Mouse (Mus musculus) G1E (cell line): Measurements from ENCODE around the gene Rspry1. TPM values are rescaled to one million over a fixed set of nuclear protein-coding genes. Genes with fewer than 3 reads are reported as not detected.

ENCODE experiments used
- ATAC-seq: 2 replicates; pipeline ENCODE4 v1.8.0; 2016; ENCODE audit warnings: mild to moderate bottlenecking; ENCODE audit not compliant: insufficient number of reproducible peaks, poor library complexity, low FRiP score, severe bottlenecking; ENCODE audit errors: extremely low read depth
- DNase-seq: peaks from one replicate; pipeline ENCODE4 v3.0.0; 2012; ENCODE audit warnings: low spot score
- H3K27me3 ChIP-seq: 2 replicates; pipeline ENCODE4 v1.6.1; 2012; ENCODE audit warnings: mild to moderate bottlenecking, low read length, inconsistent platforms; ENCODE audit not compliant: insufficient read depth
- H3K36me3 ChIP-seq: replicated peaks from 2 replicates; pipeline ENCODE3; 2012; ENCODE audit warnings: mild to moderate bottlenecking, inconsistent platforms
- H3K4me1 ChIP-seq: 2 replicates; pipeline ENCODE4 v1.6.1; 2012; ENCODE audit warnings: low read depth, low read length, inconsistent platforms, mixed read lengths; ENCODE audit not compliant: insufficient read depth
- H3K4me3 ChIP-seq: 2 replicates; pipeline ENCODE4 v1.5.1; 2012; ENCODE audit warnings: low read depth, mild to moderate bottlenecking, inconsistent platforms, low read length, moderate library complexity, mixed read lengths
- H3K9me3 ChIP-seq: replicated peaks from 2 replicates; pipeline ENCODE4 v1.6.1; 2012; ENCODE audit warnings: inconsistent platforms
- CTCF ChIP-seq: IDR thresholded peaks from 2 replicates; pipeline ENCODE4 v1.5.1; 2012; ENCODE audit warnings: low read depth, low read length, inconsistent platforms, mixed read lengths
- GATA1 ChIP-seq: IDR thresholded peaks from 2 replicates; pipeline ENCODE4 v1.6.1; 2012; ENCODE audit warnings: borderline replicate concordance, low read length, inconsistent platforms, mixed read lengths
- GATA2 ChIP-seq: IDR thresholded peaks from 2 replicates; pipeline ENCODE4 v1.6.1; 2012; ENCODE audit warnings: low read depth, low read length, inconsistent platforms, borderline replicate concordance
- POLR2AphosphoS5 ChIP-seq: IDR thresholded peaks from 2 replicates; pipeline ENCODE4 v1.6.1; 2012; ENCODE audit warnings: low read depth, low read length, inconsistent platforms; ENCODE audit not compliant: insufficient replicate concordance
- TAL1 ChIP-seq: conservative IDR thresholded peaks from 2 replicates; pipeline ENCODE4 v1.6.1; 2012; ENCODE audit warnings: low read depth, low read length, inconsistent platforms, mixed read lengths
- polyA plus RNA-seq: library from polyadenylated mRNA; stranded (reverse); fragments of >175 nt; gene quantifications from 2 replicates; pipeline ENCODE4 v1.2.3, GENCODE M21; 2012
- total RNA-seq, 2 experiments: library from RNA; stranded (forward) in 1 of 2; stranded (reverse) in 1 of 2; fragments of 200-1000 nt in 1 of 2; fragments of >200 nt in 1 of 2; fragmentation: Nextera tagmentation in 1 of 2; gene quantifications; 2 replicates each; pipeline ENCODE4 v1.2.3; 2014 to 2017

Gene Rspry1
- total and polyA plus RNA-seq, 3 experiments = 14.9 to 144 (median 123) TPM

DNA sequence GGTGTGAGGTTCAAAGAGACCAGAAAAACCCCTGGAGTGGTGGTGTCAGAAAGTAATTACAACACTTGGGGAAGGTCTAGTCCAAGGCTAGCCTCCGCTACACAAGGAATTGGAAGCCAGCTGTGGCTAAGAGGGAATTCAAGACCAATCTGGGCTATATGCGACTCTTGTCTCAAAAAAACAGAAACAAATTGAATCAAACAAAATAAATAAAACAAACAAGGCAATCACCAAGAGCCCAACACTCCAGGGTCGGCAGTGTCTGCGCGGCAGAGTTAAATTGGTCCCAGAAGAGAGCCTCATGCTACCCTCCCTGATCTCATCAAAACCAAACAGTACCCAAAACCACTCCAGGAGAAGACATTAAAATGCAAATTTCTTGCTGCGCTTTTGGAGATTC lies 93.0 kb downstream of the Rspry1 start:
- ATAC-seq (no peak), DNase-seq (no peak)
- H3K36me3 ChIP-seq = no peaks in the 10 kb centered on the region
- no peak overlapping the region for H3K4me3 ChIP-seq
- H3K27me3 ChIP-seq = peaks cover 63% of the 10 kb centered on the region
- TF ChIP-seq POLR2AphosphoS5 (no peak), CTCF (no peak), GATA1 (no peak), TAL1 (no peak), GATA2 (no peak)
- H3K4me1 ChIP-seq = peaks cover 9% of the 10 kb centered on the region
- H3K9me3 ChIP-seq = 0 out of 2 replicates have a peak, but pooled peaks cover 2% of the 10 kb centered on the region

GRCm38 (mm10) chr8:94695341-94695993 lies 93.7 kb downstream of the Rspry1 start:
- 0 out of 2 replicates have a peak, but pooled peaks cover 2% of the 10 kb centered on the region for H3K9me3 ChIP-seq
- H3K4me3 ChIP-seq = peak overlapping the region; percentile 55; the same call in 1 of the 2 replicates
- peaks cover 11% of the 10 kb centered on the region for H3K4me1 ChIP-seq
- ATAC-seq (no peak), DNase-seq (no peak)
- peaks cover 63% of the 10 kb centered on the region for H3K27me3 ChIP-seq
- H3K36me3 ChIP-seq = no peaks in the 10 kb centered on the region
- TF ChIP-seq TAL1 = no peak
- TF ChIP-seq GATA1 = no peak
- no peak for TF ChIP-seq GATA2
- TF ChIP-seq POLR2AphosphoS5 = no peak
- TF ChIP-seq CTCF = no peak

DNA sequence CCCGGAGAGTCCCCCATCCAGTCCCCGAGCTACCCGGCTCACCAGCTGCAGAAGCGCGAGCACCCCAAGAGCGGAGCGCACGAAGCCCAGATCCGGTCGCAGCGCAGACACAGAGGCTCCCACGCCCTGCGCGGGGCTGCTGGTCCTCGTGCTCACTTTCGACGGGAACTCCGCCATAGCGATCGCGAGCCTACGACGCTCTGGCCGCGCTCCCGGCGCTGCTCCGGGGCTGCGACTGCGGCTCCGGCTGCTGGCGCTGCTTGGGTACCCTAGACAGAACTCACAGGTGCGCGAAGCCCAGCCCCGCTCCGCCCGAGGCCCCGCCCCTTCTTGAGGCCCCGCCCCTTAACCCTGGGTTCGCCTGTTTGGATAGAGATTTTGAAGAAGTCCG lies 94.3 kb downstream of the Rspry1 start, which contains the start of gene Pllp:
Gene Pllp (minus strand): TSS at position 285 of the 391 bp plus-strand sequence.
- Histone ChIP-seq H3K36me3 (no peaks in the 10 kb centered on the region), H3K27me3 (peaks cover 62% of the 10 kb centered on the region), H3K4me3 (peak within 1 kb of the TSS; percentile 55; the same call in 1 of the 2 replicates), H3K4me1 (peaks cover 12% of the 10 kb centered on the region), H3K9me3 (0 out of 2 replicates have a peak, but pooled peaks cover 2% of the 10 kb centered on the region)
- DNase-seq (no peak), ATAC-seq (no peak)
- no peak for TF ChIP-seq GATA2
- TF ChIP-seq GATA1 = no peak
- no peak for TF ChIP-seq POLR2AphosphoS5
- TF ChIP-seq CTCF = no peak
- no peak for TF ChIP-seq TAL1

DNA sequence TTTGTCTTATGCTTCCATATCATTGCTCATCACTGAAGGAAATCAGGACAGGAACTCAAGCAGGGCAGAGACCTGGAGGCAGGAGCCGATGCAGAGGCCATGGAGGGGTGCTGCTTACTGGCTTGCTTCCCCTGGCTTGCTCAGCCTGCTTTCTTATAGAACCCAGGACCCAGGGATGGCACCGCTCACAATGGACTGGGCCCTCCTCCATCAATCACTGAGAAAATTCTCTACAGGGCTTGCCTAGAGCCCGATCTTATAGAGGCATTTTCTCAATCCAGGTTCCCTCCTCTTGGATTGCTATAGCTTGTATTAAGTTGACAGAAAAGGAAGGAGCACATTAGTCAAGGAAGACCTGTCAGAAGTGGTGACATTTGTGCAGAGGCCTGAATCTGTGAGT lies 94.8 kb downstream of the Rspry1 start:
- ATAC-seq (no peak), DNase-seq (no peak)
- peaks cover 12% of the 10 kb centered on the region for H3K4me1 ChIP-seq
- 0 out of 2 replicates have a peak, but pooled peaks cover 2% of the 10 kb centered on the region for H3K9me3 ChIP-seq
- TF ChIP-seq CTCF = no peak
- no peak for TF ChIP-seq TAL1
- no peak for TF ChIP-seq GATA1
- TF ChIP-seq POLR2AphosphoS5 = no peak
- no peak overlapping the region for H3K4me3 ChIP-seq
- H3K36me3 ChIP-seq = no peaks in the 10 kb centered on the region
- peaks cover 58% of the 10 kb centered on the region for H3K27me3 ChIP-seq

- TF ChIP-seq GATA2 (no peak), POLR2AphosphoS5 (no peak), TAL1 (no peak), CTCF (no peak), GATA1 (no peak)
- Histone ChIP-seq H3K4me1 (peaks cover 20% of the 10 kb centered on the region), H3K9me3 (0 out of 2 replicates have a peak, but pooled peaks cover 2% of the 10 kb centered on the region), H3K27me3 (peaks cover 47% of the 10 kb centered on the region), H3K4me3 (no peak overlapping the region), H3K36me3 (no peaks in the 10 kb centered on the region)
- DNase-seq (no peak), ATAC-seq (no peak)
Measured at GRCm38 (mm10) chr8:94697956-94698355, 96.2 kb downstream of the Rspry1 start.

DNA sequence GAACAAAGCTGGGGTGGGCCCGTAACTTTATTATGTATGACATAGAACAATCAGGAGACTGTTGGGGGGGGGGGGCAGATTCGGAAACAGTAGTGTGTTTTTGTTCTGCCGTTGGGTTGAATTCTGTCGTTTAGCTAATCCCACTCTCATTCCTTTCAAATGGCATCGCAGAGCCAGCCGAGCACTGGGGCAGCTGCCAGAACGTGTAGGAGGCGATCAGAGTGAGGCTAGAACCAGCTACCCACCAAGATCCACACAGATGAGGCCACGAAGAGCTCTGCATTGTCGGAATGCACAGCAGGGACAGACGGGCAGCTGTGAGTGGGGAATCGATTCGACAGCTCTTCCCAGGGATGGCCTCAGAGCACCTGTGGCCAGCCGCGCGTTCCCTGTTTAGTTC lies 97.6 kb downstream of the Rspry1 start:
- H3K4me1 ChIP-seq = peaks cover 25% of the 10 kb centered on the region
- H3K27me3 ChIP-seq = peaks cover 39% of the 10 kb centered on the region
- no peak for TF ChIP-seq TAL1
- no peak for TF ChIP-seq POLR2AphosphoS5
- TF ChIP-seq GATA1 = no peak
- no peak for TF ChIP-seq CTCF
- no peak for TF ChIP-seq GATA2
- no peaks in the 10 kb centered on the region for H3K36me3 ChIP-seq
- no peak for DNase-seq
- no peak for ATAC-seq
- H3K4me3 ChIP-seq = no peak overlapping the region
- H3K9me3 ChIP-seq = 0 out of 2 replicates have a peak, but pooled peaks cover 2% of the 10 kb centered on the region
